Mouse (Mus musculus) layer of hippocampus, adult 8-10 months (tissue): ENCODE results near the gene C1qtnf6. TPM values are rescaled to one million over a fixed set of nuclear protein-coding genes. Genes with fewer than 3 reads are reported as not detected.

Source experiments
- DNase-seq, 2 experiments: peaks; one replicate each; pipeline ENCODE4 v3.0.0; 2022; ENCODE audit warnings: low spot score in 2 of 2
- total RNA-seq, 4 experiments: library from RNA; stranded (reverse); gene quantifications; 2 replicates each; pipeline ENCODE4 v1.2.4; 2022

Gene C1qtnf6
- total RNA-seq, 4 experiments from 2014 or later = 2.1 to 3.4 (median 3.0) TPM

DNA sequence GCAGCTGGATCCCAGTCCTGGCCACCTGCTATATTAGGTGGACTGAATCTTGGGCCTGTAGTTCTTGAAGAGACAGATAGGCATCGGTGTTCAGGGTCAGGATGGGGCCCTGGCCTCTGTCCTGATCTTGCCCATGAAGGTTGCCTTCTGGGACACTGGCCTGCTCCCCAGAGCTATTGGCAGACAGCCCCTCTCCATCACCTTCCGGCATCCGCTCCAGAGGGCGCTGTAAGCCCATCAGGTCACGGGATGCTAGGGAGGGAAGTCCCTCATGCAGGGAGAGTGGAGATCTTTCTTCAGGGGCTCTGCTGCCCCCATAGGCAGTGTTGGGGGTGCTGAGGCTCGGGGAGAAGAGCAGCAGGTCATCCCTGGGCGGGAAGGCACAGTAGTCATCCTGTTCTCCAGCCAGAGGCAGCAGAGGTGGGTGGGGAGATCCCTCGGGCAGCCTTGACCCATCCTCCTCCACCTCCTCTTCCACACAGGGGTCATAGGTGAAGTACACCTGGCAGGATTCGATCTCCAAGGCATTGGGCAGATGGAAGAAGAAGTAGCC, 49.7 kb downstream of the C1qtnf6 start:
- no peak for DNase-seq

DNA sequence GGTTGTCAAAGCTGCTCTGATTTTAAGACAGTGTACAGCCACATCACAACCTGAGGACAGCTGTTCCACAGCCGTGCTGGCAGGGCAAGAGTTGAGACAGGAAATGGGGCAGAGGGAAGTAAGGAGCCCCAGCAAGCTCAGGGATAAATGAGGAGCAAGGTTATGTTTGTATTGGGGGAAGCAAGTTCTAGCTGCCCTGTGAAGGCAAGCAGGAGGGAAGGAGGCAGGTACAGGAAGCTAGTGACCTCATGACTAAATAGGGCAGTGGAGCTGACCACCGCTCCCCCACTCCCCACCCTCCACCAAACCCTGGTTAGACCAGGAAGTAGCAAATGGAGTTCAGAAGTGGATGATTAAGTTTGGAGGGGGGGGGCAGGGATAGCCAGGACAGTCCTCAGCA, 50.2 kb downstream of the C1qtnf6 start:
- DNase-seq = no peak

DNA sequence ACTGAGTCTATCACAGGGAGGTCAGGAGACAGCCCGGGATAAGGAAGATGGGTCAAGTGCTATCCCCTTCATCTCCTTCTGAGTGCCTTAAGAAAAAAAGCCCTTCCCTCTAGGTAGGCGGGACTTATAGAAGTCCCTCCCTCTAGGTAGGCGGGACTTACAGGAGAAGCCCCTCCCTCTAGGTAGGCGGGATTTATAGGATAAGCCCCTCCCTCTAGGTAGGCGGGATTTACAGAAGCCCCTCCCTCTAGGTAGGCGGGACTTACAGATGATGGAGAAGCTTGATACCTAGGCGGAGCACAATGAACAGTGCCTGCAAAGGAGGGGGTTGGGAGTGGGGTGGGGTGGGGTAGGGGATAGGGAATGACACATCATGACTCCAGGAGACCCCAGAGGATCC, 51.1 kb downstream of the C1qtnf6 start:
- no peak for DNase-seq

DNA sequence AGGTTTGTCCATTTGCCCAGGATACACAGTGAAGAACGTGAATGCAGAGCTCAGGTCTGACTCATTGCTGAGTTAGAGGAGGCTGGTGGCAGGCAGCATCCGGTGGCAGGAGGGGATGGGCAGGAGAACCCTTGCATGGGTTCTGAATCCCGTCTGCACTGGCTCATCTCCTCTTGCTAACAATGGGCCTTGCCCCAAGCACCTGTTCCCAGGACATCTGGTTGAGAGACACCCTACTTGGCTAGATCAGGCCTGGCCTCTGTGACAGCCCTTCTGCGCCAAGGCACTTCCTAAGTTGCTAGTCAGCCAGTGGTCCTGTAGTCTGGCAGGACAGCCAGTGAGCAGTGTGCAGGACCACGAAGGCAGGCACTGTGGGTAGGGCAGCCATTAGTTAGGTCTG, 51.7 kb downstream of the C1qtnf6 start:
- DNase-seq = no peak

DNA sequence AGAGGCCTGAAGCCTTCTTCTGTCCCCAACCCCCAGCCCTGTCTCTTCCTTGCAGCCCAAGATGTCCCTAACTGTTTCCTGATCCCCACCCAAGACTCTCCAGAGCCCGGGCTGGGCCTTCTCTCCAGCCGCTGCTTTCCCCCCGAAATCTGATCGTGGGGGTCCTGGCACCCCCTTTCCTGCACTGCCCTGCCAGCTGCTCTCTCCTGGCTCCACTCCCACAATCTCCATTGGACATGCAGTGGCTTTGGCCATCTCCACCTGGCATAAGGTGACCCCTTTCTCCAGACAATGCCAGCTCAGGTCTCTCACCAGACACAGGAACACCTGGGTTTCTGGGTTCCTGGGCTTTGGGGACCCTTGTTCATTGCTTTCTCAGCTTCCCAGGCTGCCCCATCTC, 53.1 kb downstream of the C1qtnf6 start:
- DNase-seq = no peak

DNA sequence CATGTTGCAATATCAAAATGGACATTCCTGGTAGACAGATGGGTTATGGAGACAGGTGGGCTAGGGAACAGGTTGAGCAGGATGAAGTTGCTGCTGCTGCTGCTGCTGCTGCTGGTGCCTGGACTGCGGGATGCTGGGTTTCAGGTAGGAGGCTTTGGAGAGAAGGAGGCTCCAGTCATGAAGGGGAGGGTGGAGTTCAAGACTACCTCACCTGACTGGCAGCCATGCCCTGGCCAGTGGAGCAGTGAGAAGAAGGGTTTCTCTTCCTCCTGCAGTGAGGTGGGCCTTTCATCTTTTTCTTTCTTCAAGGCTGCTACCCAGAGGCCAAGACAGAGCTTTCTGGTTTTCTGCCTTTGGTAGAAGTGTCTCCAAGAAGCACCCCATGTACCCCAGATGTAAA, 54.3 kb downstream of the C1qtnf6 start:
- no peak for DNase-seq

DNA sequence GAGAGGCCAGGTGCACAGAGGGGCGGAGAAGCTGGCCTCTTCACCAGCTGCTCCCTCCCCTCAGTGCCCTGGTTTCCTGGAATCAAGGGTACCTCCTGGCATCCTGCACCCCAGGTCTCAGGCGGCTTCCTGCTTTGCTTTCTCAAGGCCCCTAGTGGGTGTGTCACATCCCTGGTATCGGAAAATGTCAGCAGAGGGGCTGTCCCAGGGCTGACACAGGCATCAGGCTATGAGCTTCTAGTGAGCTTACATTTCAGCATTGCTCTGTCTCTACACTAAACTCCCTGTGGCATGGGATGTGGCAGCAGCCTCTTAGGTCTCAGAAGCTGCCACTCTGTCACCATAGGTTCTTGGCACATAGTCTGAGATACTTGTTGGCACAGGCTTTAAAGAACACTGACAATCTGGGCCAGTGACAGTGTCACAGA, 55.6 kb downstream of the C1qtnf6 start:
- DNase-seq = no peak

DNA sequence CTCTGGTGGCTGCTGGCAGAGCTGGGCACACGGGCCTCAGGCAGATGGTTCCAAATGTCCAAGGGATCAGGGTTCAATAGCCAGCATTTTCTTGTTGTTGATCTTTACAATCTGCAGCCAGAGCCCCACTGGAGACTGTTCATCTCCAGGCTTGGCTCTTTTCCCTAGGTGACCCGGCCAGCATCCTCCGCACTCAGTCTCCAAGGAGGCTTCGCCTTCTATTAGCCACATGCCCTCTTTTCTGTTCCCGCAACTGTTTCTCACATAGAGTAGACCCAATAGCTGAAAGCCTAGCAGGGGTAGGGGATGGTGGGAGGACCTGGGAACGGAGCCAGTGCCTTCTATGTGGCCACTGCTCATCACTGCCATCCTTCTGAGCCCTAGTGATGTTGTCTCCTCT, 57.8 kb downstream of the C1qtnf6 start:
- no peak for DNase-seq

Other genes with a start within 250 kb of the C1qtnf6 start
- 1 to 10 TPM; 1.4 to 4.5 (median 2.9) TPM for gene Csf2rb2, start 225.7 kb downstream of the C1qtnf6 start, total RNA-seq
- 1 to 10 TPM; 1.8 to 9.4 (median 4.4) TPM for gene Csf2rb, start 205.7 kb downstream of the C1qtnf6 start, total RNA-seq
- gene Tex33, start 135.5 kb downstream of the C1qtnf6 start, total RNA-seq = not detected
- gene Tst, start 125.5 kb downstream of the C1qtnf6 start, total RNA-seq = 10 to 100 TPM; 36.9 to 47.4 (median 42.3) TPM
- gene Mpst, start 125.0 kb downstream of the C1qtnf6 start, total RNA-seq = 10 to 100 TPM; 23.1 to 38.1 (median 30.3) TPM
- 100 to 1,000 TPM; 245 to 269 (median 260) TPM for gene Kctd17, start 102.9 kb downstream of the C1qtnf6 start, total RNA-seq
- 1 to 10 TPM; 1.7 to 3.1 (median 2.9) TPM for gene Tmprss6, start 62.8 kb downstream of the C1qtnf6 start, total RNA-seq
- under 1 TPM; 0.12 to 0.50 (median 0.30) TPM for gene Il2rb, start 36.1 kb downstream of the C1qtnf6 start, total RNA-seq
- gene Sstr3, start 13.3 kb upstream of the C1qtnf6 start, total RNA-seq = 10 to 100 TPM; 25.8 to 31.9 (median 27.1) TPM
- 10 to 100 TPM in 1 of 4 experiments, 1 to 10 TPM in 3; 1.5 to 21.5 (median 4.6) TPM for gene Rac2, start 41.4 kb upstream of the C1qtnf6 start, total RNA-seq
- 10 to 100 TPM; 21.5 to 50.0 (median 36.0) TPM for gene Cyth4, start 65.6 kb upstream of the C1qtnf6 start, total RNA-seq
- gene Elfn2, start 187.4 kb upstream of the C1qtnf6 start, total RNA-seq = 100 to 1,000 TPM; 176 to 224 (median 201) TPM
- gene Mfng, start 242.1 kb upstream of the C1qtnf6 start, total RNA-seq = 10 to 100 TPM in 1 of 4 experiments, 1 to 10 TPM in 3; 6.5 to 11.2 (median 8.1) TPM